Mouse (Mus musculus) hindbrain, postnatal 0 days (tissue): ENCODE measurements at regions not wholly inside any gene's neighbourhood (a gene's known extent, or its start where the extent isn't known, plus 50 kb on each side); places are given as distances from the start of the nearest gene placed in this dataset.

ENCODE experiments used
- ATAC-seq: fragments of 200-750 bp; cut with Nextera tagmentation; 2 replicates; pipeline ENCODE4 v1.8.0; 2017; ENCODE audit warnings: mild to moderate bottlenecking, moderate TSS enrichment, moderate library complexity
- DNase-seq: peaks from one replicate; pipeline ENCODE4 v3.0.0-alpha.2; 2015; ENCODE audit warnings: low spot score
- H3K27ac ChIP-seq: fragments of 300-500 bp; sonication (generic); 2 replicates; pipeline ENCODE4 v1.5.1; 2014; ENCODE audit warnings: mild to moderate bottlenecking
- H3K27me3 ChIP-seq: fragments of 300-500 bp; sonication (generic); 2 replicates; pipeline ENCODE4 v1.6.1; 2014; ENCODE audit warnings: low read length, mixed read lengths; ENCODE audit not compliant: insufficient read depth
- H3K36me3 ChIP-seq: fragments of 300-500 bp; sonication (generic); 2 replicates; pipeline ENCODE4 v1.6.1; 2014; ENCODE audit warnings: low read length, mixed read lengths; ENCODE audit not compliant: insufficient read depth
- H3K4me1 ChIP-seq: fragments of 300-500 bp; sonication (generic); 2 replicates; pipeline ENCODE4 v1.6.1; 2014; ENCODE audit warnings: antibody characterized with exemption, low read length, mixed read lengths; ENCODE audit not compliant: insufficient read depth
- H3K4me2 ChIP-seq: fragments of 300-500 bp; sonication (generic); 2 replicates; pipeline ENCODE4 v1.6.1; 2014; ENCODE audit warnings: low read depth, mild to moderate bottlenecking, low read length, moderate library complexity, mixed read lengths
- H3K4me3 ChIP-seq: fragments of 300-500 bp; sonication (generic); 2 replicates; pipeline ENCODE4 v1.5.1; 2014; ENCODE audit warnings: low read length
- H3K9ac ChIP-seq: fragments of 300-500 bp; sonication (generic); replicated peaks from 2 replicates; pipeline ENCODE4 v1.6.1; 2014; ENCODE audit warnings: mild to moderate bottlenecking, low read length, moderate library complexity, mixed read lengths
- H3K9me3 ChIP-seq: fragments of 300-500 bp; sonication (generic); 2 replicates; pipeline ENCODE4 v1.6.1; 2016; ENCODE audit warnings: low read length, mixed read lengths
- CTCF ChIP-seq: IDR thresholded peaks from 2 replicates; pipeline ENCODE4 v1.5.1; 2016; ENCODE audit warnings: antibody characterized with exemption, control low read depth, low read depth
- WGBS: fragments of 180-500 bp; shearing (Covaris S2); extraction: QIAGEN DNeasy Blood & Tissue Kit; methylation state at CpG from one replicate; pipeline ENCODE4 v1.1.7; 2014; 5-methylcytosine and 5-hydroxymethylcytosine counted together

DNA sequence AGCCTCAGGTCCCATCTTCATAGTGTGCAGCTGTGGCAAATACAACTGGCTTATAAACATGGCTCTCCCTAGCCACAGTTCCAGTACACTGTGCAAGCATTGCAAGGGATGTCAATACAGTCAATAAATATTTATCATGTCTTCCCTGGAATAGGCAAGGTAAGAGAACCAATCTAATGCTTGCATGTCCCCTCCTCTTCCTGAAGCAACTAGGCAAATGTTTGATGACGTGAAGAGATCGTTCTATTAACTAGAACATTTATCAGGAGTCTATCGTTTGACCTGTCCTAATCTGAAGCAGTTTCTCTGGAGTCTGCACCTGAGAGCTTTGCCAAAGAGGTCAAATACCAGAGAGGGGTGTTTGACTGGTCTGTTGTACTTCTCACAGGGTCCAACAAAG lies 72.4 kb upstream of the Klf9 start:
- Histone ChIP-seq H3K4me2 (no peak overlapping the region), H3K4me3 (no peak overlapping the region), H3K27ac (no peak overlapping the region), H3K9me3 (no peaks in the 10 kb centered on the region), H3K9ac (no peak overlapping the region), H3K36me3 (no peaks in the 10 kb centered on the region), H3K27me3 (no peaks in the 10 kb centered on the region), H3K4me1 (no peaks in the 10 kb centered on the region)
- no peak for TF ChIP-seq CTCF
- DNase-seq (no peak), ATAC-seq (no peak)
- WGBS, result 94% methylated on average over 3 of the region's 3 CpGs

DNA sequence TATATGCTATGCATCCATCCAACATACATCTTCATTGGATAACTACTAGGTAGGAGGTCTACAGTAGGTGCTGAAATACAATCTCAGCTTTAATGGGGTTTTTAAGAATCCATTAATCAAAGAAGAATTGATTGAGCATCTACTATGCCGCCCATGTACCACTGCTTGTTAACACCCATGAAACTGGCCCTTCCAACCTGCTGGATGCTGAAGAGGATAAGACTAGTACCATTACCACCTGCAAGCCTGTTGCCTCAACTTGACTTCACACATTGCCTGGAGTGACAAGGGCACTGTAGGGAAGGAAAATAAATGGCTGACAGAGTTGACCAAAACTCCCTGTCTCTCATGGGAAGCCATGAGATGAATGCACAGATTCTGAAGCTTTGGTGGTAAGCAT lies 71.4 kb upstream of the Klf9 start:
- 96% methylated on average over 1 of the region's 1 CpGs for WGBS
- Histone ChIP-seq H3K36me3 (no peaks in the 10 kb centered on the region), H3K4me3 (no peak overlapping the region), H3K27me3 (no peaks in the 10 kb centered on the region), H3K27ac (no peak overlapping the region), H3K9ac (no peak overlapping the region), H3K9me3 (no peaks in the 10 kb centered on the region), H3K4me2 (no peak overlapping the region), H3K4me1 (no peaks in the 10 kb centered on the region)
- no peak for DNase-seq
- TF ChIP-seq CTCF, result no peak
- ATAC-seq, result no peak

DNA sequence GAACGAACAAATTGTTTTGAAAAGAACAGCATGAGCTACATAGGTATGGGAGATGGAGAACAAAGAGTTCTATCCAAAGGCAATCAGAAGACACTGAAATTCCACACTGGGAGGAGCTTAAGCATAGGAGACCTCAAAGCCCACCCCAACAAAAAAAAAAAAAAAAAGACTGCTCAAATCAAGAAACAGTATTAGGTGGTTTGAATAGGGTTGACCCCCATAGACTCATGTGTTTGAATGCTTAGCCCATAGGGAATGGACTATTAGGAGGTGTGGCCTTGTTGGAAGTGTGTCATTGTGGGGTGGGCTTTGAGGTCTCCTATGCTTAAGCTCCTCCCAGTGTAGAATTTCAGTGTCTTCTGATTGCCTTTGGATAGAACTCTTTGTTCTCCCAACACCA lies 70.0 kb upstream of the Klf9 start:
- ATAC-seq (no peak), DNase-seq (no peak)
- H3K27ac ChIP-seq, result no peak overlapping the region
- H3K4me2 ChIP-seq, result no peak overlapping the region
- no peaks in the 10 kb centered on the region for H3K4me1 ChIP-seq
- H3K9ac ChIP-seq, result no peak overlapping the region
- no peak overlapping the region for H3K4me3 ChIP-seq
- no peaks in the 10 kb centered on the region for H3K36me3 ChIP-seq
- H3K9me3 ChIP-seq, result no peaks in the 10 kb centered on the region
- TF ChIP-seq CTCF, result no peak
- 87% methylated on average over 1 of the region's 1 CpGs for WGBS
- H3K27me3 ChIP-seq, result no peaks in the 10 kb centered on the region

DNA sequence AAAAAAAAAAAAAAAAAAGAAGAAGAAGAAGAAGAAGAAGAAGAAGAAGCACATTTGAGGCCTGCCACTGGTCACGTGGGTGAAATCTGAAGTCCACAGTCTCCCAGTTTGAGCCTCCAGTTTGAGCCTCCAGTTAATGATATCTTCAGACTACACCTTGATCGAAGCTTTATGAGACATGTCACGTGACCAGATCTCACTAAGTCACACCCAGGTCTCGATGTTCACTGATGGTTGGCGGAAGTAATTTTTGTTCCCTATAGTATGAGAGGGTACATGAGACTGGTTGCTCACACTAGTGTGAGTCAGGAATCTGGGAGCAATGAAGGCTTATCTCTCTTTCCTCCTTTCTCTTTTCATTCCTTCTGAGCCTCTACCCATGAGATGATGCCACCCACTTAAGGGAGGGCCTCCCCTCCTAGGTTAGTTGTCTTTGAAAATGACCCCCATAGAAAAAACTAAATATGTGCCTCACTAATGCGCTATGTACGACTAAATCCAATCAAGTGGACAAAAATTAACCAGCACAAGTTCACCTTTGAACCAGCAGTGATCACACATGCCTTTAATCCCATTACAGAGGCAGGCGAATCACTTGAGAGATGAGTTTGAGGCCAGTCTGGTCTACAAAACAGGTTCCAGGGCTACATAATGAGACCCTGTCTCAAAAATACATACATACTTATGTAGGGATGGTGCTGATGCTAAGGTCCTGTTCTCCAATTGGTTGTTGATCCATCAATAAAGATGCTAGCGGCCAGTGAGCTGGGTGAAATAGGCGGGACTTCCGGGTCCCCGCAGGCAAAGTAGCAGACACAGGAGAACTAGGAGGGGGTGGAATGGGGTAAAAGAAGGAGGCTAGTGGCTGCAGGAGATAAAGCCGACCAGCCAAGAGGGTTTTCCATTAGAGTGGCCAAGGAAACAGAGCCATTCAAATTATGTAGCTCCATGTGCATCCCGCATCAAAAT lies 66.1 kb upstream of the Klf9 start:
- no peak overlapping the region for H3K4me3 ChIP-seq
- no peaks in the 10 kb centered on the region for H3K27me3 ChIP-seq
- H3K9ac ChIP-seq, result no peak overlapping the region
- no peak overlapping the region for H3K27ac ChIP-seq
- H3K4me2 ChIP-seq, result no peak overlapping the region
- no peak for ATAC-seq
- DNase-seq, result no peak
- no peaks in the 10 kb centered on the region for H3K4me1 ChIP-seq
- TF ChIP-seq CTCF, result no peak
- H3K36me3 ChIP-seq, result no peaks in the 10 kb centered on the region
- 89% methylated on average over 14 of the region's 14 CpGs for WGBS
- H3K9me3 ChIP-seq, result no peaks in the 10 kb centered on the region

DNA sequence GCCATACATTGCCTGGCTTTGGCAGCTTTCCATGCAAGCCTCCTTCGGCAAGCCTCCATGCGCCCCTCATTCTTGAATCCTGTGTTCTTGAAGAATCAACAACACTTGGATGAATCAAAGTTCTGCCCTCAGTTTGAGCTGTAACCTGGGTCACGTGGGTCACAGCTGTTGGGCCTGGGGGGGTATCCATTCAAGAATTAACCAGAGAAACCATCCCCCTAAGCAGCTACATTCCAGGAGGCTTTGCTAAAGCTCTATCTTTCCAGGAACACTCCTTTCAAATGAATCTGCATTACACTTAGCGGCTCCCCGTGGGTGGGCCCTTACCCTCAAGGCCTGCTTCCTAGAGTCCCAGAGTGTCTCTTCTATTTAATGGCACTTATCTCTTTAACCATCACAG lies 65.2 kb upstream of the Klf9 start:
- H3K36me3 ChIP-seq, result no peaks in the 10 kb centered on the region

DNA sequence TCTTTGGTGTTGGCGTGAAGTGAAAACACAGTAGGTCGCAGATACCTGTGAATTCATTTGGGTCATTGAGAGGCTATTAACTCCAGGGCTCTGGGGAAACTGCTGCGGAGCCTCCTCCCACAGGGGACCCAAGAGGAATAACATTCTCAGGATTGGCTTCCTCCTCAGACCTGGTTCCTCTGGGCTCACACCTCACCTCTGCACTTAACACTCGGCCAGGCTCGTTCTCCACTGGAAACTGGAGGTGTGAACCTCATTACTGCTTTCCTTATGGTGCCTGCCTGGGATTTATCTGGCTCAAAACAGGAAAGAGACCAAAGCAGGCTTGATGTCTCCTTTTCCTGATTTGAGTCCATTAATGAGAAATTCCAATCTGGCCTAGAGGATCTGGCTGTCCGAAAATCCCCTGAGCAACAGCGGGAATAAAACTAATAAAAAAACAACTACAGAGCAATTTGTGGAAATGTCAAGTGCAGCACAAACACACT lies 55.8 kb upstream of the Klf9 start:
- DNase-seq (no peak), ATAC-seq (no peak)
- Histone ChIP-seq H3K27ac (no peak overlapping the region), H3K9me3 (no peaks in the 10 kb centered on the region), H3K27me3 (no peaks in the 10 kb centered on the region), H3K4me2 (no peak overlapping the region), H3K4me1 (no peaks in the 10 kb centered on the region), H3K36me3 (no peaks in the 10 kb centered on the region), H3K4me3 (no peak overlapping the region), H3K9ac (no peak overlapping the region)
- WGBS, result 81% methylated on average over 7 of the region's 7 CpGs
- TF ChIP-seq CTCF, result no peak

More for the DNA sequence above, 65.2 kb upstream of the Klf9 start:
- 48% methylated on average over 5 of the region's 5 CpGs for WGBS
- Histone ChIP-seq H3K27ac (no peak overlapping the region), H3K4me2 (no peak overlapping the region), H3K4me3 (no peak overlapping the region), H3K9me3 (no peaks in the 10 kb centered on the region), H3K27me3 (no peaks in the 10 kb centered on the region), H3K4me1 (no peaks in the 10 kb centered on the region), H3K9ac (no peak overlapping the region)
- ATAC-seq (no peak), DNase-seq (no peak)
- TF ChIP-seq CTCF, result no peak

DNA sequence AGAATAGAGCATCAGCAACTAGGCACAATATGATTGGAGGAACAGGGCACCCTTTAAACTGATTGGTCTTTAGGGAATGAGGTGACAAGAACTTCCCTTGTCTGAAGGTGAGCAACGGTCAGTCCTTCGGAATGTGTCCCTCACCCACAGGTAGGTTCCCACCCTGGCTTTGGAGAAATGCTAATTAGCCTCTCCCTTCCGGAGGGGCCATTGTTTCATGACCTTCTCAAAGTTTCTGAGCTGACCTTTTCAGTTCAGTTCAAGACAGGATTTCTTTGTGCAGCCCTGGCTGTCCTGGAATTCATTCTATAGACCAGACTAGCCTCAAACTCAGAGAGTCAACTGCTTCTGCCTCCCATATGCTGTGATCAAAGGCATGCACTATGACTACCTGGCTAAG lies 53.5 kb upstream of the Klf9 start:
- WGBS, result 82% methylated on average over 3 of the region's 3 CpGs
- no peaks in the 10 kb centered on the region for H3K27me3 ChIP-seq

More for the DNA sequence above, 53.5 kb upstream of the Klf9 start:
- Histone ChIP-seq H3K9ac (no peak overlapping the region), H3K4me3 (no peak overlapping the region), H3K27ac (no peak overlapping the region), H3K4me1 (no peaks in the 10 kb centered on the region), H3K4me2 (no peak overlapping the region), H3K36me3 (no peaks in the 10 kb centered on the region), H3K9me3 (no peaks in the 10 kb centered on the region)
- DNase-seq (no peak), ATAC-seq (no peak)
- TF ChIP-seq CTCF, result no peak
